Mouse (Mus musculus) heart, postnatal 14 days (tissue): ENCODE data around the gene Nprl3. TPM values are rescaled to one million over a fixed set of nuclear protein-coding genes. Genes with fewer than 3 reads are reported as not detected.
"Not testable (repeated sequence)": the region's sequence is repeated elsewhere in the genome, so short reads cannot be mapped to it uniquely, and the experiment has no call there.

Source experiments
- DNase-seq, 2 experiments: peaks; one replicate each; pipeline ENCODE4 v3.0.0; 2021 to 2022
- intact Hi-C: fragments of 180-260 bp; cut with DNase I; formaldehyde crosslinking; loops from one replicate; pipeline ENCODE4 v1.15.1; 2025
- long read RNA-seq, 2 experiments: library from polyadenylated mRNA; stranded (forward); transcript quantifications; one replicate each; pipeline ENCODE4 v2.0.0; 2021
- total RNA-seq, 2 experiments: library from RNA; stranded (reverse); gene quantifications; 2 replicates each; pipeline ENCODE4 v1.2.3; 2021

Nprl3 gene
- total RNA-seq = 10 to 100 TPM; 24.9 to 29.3 TPM
- long read RNA-seq, experiment 1, transcript Nprl3-201 (13 exons, 2,865 nt) = major isoform, 43 of 54 reads
- long read RNA-seq, experiment 1, partial matches to known transcripts = 0 of 54 reads
- long read RNA-seq, experiment 1, other reads (novel, unspliced or antisense) = 10 of 54 reads
- long read RNA-seq, experiment 2, transcript Nprl3-201 (13 exons, 2,865 nt) = major isoform, 27 of 41 reads
- long read RNA-seq, experiment 2, partial matches to known transcripts = 0 of 41 reads
- long read RNA-seq, experiment 2, other reads (novel, unspliced or antisense) = 10 of 41 reads

GRCm38 (mm10) chr11:32267188-32267884 is at the start of gene Nprl3:
TSS of gene Nprl3 (minus strand) at chr11:32267707.
- intact Hi-C loops = no loop called here

DNA sequence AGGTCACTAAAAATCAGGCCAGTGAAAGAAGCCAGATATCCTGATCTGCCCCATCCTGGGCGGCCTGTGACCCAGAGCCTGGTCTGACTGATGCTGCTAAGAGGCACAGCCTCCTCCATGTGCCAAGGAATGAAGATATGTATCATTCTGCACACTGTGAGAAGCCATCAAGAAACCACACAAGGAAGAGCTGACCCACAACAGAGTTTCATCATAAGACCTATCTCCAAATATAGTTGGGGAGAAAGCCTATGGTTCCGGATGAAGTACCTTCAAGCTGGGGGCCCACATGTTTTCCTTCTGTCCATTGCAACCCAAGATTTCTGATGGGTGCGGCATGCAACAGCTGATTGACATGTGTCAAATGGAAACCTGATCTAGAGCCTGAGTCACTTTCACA is 48.5 kb upstream of the Nprl3 start:
- intact Hi-C loops = no loop called here
- no peak for DNase-seq

More at GRCm38 (mm10) chr11:32267188-32267884, at the start of gene Nprl3:
- DNase-seq = peak; percentile 99

GRCm38 (mm10) chr11:32309928-32310327 is 42.4 kb upstream of the Nprl3 start:
- intact Hi-C loops = no loop called here
- no peak for DNase-seq

DNA sequence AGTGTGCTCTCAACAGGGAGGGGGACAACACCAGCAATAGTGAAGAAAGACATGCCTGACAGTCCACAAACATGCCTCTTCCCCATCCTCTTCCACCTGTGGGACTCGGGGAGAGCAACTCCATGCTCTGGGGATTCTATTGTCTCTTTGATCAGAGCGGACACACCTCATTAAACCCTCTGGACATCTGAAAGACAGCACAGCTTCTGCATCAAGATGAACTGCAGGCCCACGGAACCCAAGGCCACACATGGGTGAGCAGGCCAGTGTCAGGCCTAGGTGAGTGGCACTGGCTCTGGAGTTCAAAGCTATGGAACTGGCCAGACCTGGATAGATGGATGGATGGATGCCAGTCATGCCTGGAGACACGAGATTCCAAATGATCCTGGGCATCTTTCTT is 41.9 kb upstream of the Nprl3 start:
- DNase-seq = no peak
- intact Hi-C loops = no loop called here

DNA sequence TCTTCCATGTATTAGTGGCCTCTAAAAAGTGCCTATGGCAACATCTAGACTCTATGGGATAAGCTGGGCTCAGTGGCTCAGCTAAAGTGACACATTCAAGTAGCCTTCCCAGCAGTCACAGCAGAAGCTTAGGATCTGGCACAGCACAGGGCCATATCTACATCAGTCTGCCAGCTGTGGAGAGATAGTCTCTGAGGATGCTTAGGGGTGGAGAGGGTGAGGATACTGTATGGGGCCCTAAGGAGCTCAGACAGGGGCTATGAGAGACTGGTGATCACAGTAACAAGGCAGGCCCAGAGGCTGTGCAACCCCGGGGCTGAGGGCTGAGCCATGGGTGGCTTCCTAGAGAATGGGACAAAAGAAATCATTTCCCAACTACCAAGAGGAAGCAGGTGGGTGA is 39.5 kb upstream of the Nprl3 start:
- intact Hi-C loops = no loop called here
- DNase-seq = no peak

DNA sequence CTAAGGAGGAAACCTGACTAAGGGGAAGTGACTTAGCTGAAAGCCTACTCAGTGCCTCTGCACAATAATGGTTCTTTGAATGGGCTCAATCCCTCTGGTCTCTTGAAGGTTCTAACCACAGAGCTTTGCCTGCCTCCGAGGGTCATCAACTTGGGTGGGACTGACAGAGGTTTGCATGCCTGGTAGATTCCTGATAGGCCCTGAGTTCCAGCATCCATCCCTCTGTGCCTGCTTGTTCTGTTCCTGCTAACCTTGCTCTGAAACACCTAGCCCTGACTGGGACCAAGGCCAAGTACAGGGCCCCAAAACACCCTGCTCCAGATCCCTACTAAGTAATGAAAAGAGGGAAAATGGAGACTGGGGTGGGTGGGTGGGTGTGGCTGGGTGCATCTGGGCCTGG is 35.9 kb upstream of the Nprl3 start:
- intact Hi-C loops = loop anchor here (5.0 kb wide), 1 partner anchor 121 kb away; no protein-coding TSS in a partner anchor

DNA sequence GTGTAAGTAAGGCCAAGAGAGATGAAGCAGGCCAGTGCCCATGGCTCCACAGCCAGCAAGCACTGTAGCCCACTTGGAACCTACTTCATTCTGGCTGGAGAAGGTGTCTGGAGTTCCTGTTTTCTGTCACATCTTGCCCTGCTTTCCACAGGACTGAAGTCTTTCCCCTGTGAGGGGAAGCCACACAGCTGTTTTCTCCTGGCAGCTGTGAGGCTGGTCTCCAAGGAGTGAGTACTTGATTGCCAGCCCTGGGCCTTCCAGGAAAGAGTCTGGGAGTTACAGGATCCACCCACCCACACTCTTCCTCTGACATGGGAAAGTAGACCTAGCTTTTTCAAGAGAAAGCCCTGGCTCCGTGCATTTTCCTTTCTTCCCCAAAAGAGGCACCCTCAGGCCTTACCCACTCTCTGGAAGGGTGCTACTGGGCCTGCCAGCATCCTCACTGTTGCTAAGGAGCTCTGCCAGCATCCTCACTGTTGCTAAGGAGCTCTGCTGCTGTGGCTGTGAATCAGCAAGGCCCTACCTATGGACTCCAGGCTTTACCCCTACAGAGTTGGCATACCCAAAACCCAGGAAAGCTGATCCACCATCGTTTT is 35.4 kb upstream of the Nprl3 start:
- peak; percentile 29 to 55 for DNase-seq
- intact Hi-C loops = loop anchor here (5.0 kb wide), 1 partner anchor 121 kb away; no protein-coding TSS in a partner anchor

More for the DNA sequence above, 35.9 kb upstream of the Nprl3 start:
- no peak for DNase-seq

DNA sequence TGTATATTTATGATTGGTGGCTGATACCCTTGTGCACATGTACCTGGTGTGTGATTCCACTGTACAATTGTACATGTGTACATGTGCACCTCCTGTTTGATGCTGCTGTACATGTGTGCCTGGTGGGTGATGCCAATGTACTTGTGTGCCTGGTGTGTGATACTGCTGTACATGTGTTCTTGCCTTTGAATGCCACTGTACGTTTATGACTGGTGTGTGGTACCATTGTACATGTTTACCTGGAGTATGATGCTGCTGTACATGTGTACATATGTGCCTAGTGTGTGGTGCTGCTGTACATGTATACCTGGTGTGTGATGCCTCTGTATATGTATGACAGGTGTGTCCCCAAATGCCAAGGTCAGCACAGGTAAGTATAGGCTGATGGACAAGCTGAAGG is 34.0 kb upstream of the Nprl3 start:
- no peak for DNase-seq
- intact Hi-C loops = loop anchor here (5.0 kb wide), 1 partner anchor 119 kb away; no protein-coding TSS in a partner anchor

DNA sequence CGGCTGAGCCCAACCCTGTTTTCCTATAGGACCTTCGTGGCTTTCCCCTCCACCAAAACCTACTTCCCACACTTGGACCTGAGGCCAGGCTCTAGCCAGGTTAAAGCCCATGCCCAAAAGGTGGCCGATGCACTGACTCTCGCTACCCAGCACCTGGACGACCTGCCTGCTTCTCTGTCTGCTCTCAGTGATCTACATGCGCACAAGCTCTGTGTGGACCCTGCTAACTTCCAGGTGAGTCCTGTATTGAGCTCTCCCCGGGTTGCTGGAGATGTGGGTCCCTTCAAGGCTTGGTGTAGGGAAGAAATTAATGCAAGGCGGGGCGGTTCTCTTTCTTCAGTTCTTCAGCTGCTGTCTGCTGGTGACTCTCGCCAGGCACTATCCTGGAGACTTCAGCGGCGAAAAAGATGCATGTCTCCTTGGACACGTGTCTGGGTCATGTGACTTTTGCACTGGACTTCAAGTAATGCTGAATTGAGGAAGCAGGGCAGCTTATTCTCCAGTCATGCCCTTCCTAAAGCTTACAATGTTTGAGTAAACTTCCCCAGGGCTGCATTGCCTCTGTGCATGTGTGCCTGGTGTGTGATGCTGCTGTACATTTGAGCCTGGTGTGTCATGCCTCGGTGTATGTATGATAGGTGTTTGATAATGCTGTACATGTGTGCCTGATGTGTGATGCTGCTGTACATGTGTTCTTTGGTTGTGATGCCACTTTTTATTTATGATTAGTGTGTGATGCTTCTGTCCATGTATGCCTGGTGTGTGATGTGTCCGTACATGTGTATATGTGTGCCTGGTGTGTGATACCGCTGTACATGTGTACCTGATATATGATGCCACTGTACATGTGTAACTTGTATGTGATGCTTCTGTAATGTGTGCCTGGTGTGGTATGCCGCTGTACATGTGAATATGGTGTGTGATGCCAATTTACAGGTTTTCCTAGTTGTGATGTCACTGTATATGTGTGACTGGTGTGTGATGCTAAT is 33.1 kb upstream of the Nprl3 start:
- no peak for DNase-seq
- intact Hi-C loops = loop anchor here (5.0 kb wide), 1 partner anchor 118 kb away; no protein-coding TSS in a partner anchor

GRCm38 (mm10) chr11:32299865-32300264 is 32.4 kb upstream of the Nprl3 start, which contains the start of gene Hbq1a:
TSS of gene Hbq1a (plus strand) at chr11:32300069.
- intact Hi-C loops = loop anchor here (5.0 kb wide), 1 partner anchor 118 kb away; no protein-coding TSS in a partner anchor

GRCm38 (mm10) chr11:32298532-32298918 is 31.0 kb upstream of the Nprl3 start:
- no peak for DNase-seq
- intact Hi-C loops = no loop called here

More at GRCm38 (mm10) chr11:32299865-32300264, 32.4 kb upstream of the Nprl3 start, which contains the start of gene Hbq1a:
- DNase-seq = peak; percentile 57 to 68

GRCm38 (mm10) chr11:32297866-32298531 is 30.5 kb upstream of the Nprl3 start:
- no peak for DNase-seq
- intact Hi-C loops = no loop called here

DNA sequence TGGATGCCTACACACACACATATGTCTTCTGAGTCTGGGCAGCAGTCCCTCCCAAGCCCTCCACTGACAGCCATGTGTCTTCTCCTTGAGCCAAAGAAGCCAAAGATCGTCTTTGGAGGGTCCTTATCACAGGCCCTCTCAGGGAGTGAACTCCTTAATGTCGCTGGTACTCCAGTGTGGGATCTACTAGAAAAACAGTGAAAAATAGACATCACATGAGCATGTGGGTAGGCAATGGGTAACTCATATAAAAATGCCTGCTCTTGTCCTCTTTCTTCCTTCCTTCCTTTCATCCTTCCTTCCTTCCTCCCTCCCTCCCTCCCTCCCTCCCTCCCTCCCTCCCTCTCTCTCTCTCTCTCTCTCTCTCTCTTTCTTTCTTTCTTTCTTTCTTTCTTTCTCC is 29.9 kb upstream of the Nprl3 start:
- DNase-seq, intact Hi-C loops: not testable (repeated sequence)

DNA sequence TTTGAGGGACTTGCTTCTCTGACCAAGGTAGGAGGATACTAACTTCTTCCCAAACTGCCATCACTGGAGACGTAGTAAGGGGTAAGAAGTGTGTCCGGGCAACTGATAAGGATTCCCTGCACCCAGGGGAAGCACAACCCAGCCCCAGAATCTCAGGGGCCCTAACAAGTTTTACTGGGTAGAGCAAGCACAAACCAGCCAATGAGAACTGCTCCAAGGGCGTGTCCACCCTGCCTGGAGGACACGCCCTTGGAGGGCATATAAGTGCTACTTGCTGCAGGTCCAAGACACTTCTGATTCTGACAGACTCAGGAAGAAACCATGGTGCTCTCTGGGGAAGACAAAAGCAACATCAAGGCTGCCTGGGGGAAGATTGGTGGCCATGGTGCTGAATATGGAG is 28.7 kb upstream of the Nprl3 start, which contains the start of gene Hba-a2:
TSS of gene Hba-a2 (plus strand) at position 287 of the 400 bp plus-strand sequence.
- DNase-seq, intact Hi-C loops: not testable (repeated sequence)

GRCm38 (mm10) chr11:32293479-32293878 is 26.0 kb upstream of the Nprl3 start:
- DNase-seq, intact Hi-C loops: not testable (repeated sequence)

GRCm38 (mm10) chr11:32292819-32293218 is 25.3 kb upstream of the Nprl3 start:
- intact Hi-C loops, DNase-seq: not testable (repeated sequence)

- intact Hi-C loops = loop anchor here (2.0 to 5.0 kb wide), 2 partner anchors 35 to 105 kb away; no protein-coding TSS in a partner anchor
- DNase-seq = no peak
Measured at GRCm38 (mm10) chr11:32287493-32287825, 20.0 kb upstream of the Nprl3 start.

DNA sequence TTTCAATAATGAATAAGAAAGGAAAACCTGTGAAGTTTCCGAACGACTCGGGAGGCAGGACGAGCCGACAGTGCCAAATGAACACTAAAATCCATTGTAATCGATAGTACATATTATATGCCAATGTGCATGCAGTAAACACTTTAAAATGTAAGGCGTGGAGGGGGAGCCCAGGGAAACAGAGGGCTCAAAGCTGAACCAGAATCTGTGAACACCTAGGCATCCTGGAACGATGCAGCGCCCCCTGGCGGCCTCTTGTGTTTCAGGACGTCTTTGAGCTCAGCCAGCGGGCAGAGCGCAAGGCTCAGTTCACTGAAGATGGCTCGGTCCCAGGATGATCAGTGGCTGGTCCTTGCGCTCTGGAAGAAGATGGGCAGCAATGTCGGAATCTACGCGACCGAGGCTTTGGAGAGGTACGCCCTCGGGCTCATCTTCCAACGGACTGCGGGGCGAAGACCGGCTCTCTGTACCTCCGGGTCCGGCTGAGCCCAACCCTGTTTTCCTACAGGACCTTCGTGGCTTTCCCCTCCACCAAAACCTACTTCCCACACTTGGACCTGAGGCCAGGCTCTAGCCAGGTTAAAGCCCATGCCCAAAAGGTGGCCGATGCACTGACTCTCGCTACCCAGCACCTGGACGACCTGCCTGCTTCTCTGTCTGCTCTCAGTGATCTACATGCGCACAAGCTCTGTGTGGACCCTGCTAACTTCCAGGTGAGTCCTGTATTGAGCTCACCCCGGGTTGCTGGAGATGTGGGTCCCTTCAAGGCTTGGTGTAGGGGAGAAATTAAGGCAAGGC is 19.4 kb upstream of the Nprl3 start, which contains the start of gene Hbq1b:
TSS of gene Hbq1b (plus strand) at position 271 of the 798 bp plus-strand sequence.
- DNase-seq = peak; percentile 72 to 83
- intact Hi-C loops = loop anchor here (1.0 to 5.0 kb wide), 3 partner anchors 35 to 104 kb away; no protein-coding TSS in a partner anchor
